Mouse (Mus musculus) cortical plate, adult 2 months (tissue): Measurements from ENCODE around the gene Cebpzos. TPM values are rescaled to one million over a fixed set of nuclear protein-coding genes. Genes with fewer than 3 reads are reported as not detected.

Experiments used
- H3K27ac ChIP-seq: fragments of 200-500 bp; 2 replicates; pipeline ENCODE4 v1.5.1; 2012; ENCODE audit warnings: low read length, control low read depth, inconsistent platforms; ENCODE audit not compliant: insufficient read depth
- H3K4me1 ChIP-seq: fragments of 200-500 bp; 2 replicates; pipeline ENCODE4 v1.6.1; 2011; ENCODE audit warnings: low read length; ENCODE audit not compliant: control insufficient read depth, insufficient read depth
- H3K4me3 ChIP-seq: fragments of 200-500 bp; 2 replicates; pipeline ENCODE4 v1.5.1; 2011; ENCODE audit warnings: mild to moderate bottlenecking, low read length, control low read depth; ENCODE audit not compliant: insufficient read depth
- CTCF ChIP-seq: fragments of 200-500 bp; IDR thresholded peaks from 2 replicates; pipeline ENCODE4 v1.5.1; 2011; ENCODE audit warnings: mild to moderate bottlenecking, control low read depth, low read length; ENCODE audit not compliant: insufficient read depth; ENCODE audit errors: extremely low read depth
- POLR2A ChIP-seq: fragments of 200-500 bp; IDR thresholded peaks from 2 replicates; pipeline ENCODE4 v1.6.1; 2011; ENCODE audit warnings: mild to moderate bottlenecking, low read length, control low read depth; ENCODE audit not compliant: insufficient read depth; ENCODE audit errors: extremely low read depth
- polyA plus RNA-seq: library from polyadenylated mRNA; depleted of rRNA; stranded (reverse); fragments of >200 nt; gene quantifications from 2 replicates; pipeline ENCODE4 v1.2.3, GENCODE M21; 2012; rRNA removed

Cebpzos gene
- polyA plus RNA-seq, 1 experiment = 41.7 TPM

- Histone ChIP-seq H3K4me3 (no peak overlapping the region), H3K27ac (no peak overlapping the region), H3K4me1 (no peaks in the 10 kb centered on the region)
- TF ChIP-seq POLR2A (no peak), CTCF (no peak)
Measured at GRCm38 (mm10) chr17:78966092-78966883, 50.0 kb downstream of the Cebpzos start.

GRCm38 (mm10) chr17:78968500-78968899, 52.2 kb downstream of the Cebpzos start:
- Histone ChIP-seq H3K27ac (no peak overlapping the region), H3K4me1 (no peaks in the 10 kb centered on the region), H3K4me3 (no peak overlapping the region)
- TF ChIP-seq CTCF (no peak), POLR2A (no peak)

Other genes starting within 250 kb of the Cebpzos start
- gene Strn, start 179.3 kb upstream of the Cebpzos start, polyA plus RNA-seq = 22.3 and 29.5 TPM in 2 replicates
- 28.1 and 30.5 TPM in 2 replicates for gene Heatr5b, start 81.1 kb upstream of the Cebpzos start, polyA plus RNA-seq
- gene Gpatch11, start 80.9 kb upstream of the Cebpzos start, polyA plus RNA-seq = 26.6 and 27.1 TPM in 2 replicates
- gene Eif2ak2, start 33.9 kb upstream of the Cebpzos start, polyA plus RNA-seq = 2.4 and 2.9 TPM in 2 replicates
- gene Sult6b1, start 9.5 kb upstream of the Cebpzos start, polyA plus RNA-seq = 0.19 TPM in 1 of 2 replicates, not detected in the other
- gene Cebpz, start 20.6 kb downstream of the Cebpzos start, polyA plus RNA-seq = 20.8 and 22.2 TPM in 2 replicates
- 50.6 and 58.1 TPM in 2 replicates for gene Ndufaf7, start 20.6 kb downstream of the Cebpzos start, polyA plus RNA-seq
- 10.6 and 12.3 TPM in 2 replicates for gene Prkd3, start 104.3 kb downstream of the Cebpzos start, polyA plus RNA-seq
- 10.5 and 12.0 TPM in 2 replicates for gene Qpct, start 135.4 kb downstream of the Cebpzos start, polyA plus RNA-seq